Mouse (Mus musculus) heart, postnatal 0 days (tissue): Measurements from ENCODE around the gene Sin3b.

Experiments
- CTCF ChIP-seq: IDR thresholded peaks from 2 replicates; pipeline ENCODE4 v1.5.1; 2016; ENCODE audit warnings: antibody characterized with exemption, control low read depth, low read depth
- EP300 ChIP-seq: IDR thresholded peaks from 2 replicates; pipeline ENCODE4 v1.6.1; 2016; ENCODE audit warnings: antibody characterized with exemption, low read depth

DNA sequence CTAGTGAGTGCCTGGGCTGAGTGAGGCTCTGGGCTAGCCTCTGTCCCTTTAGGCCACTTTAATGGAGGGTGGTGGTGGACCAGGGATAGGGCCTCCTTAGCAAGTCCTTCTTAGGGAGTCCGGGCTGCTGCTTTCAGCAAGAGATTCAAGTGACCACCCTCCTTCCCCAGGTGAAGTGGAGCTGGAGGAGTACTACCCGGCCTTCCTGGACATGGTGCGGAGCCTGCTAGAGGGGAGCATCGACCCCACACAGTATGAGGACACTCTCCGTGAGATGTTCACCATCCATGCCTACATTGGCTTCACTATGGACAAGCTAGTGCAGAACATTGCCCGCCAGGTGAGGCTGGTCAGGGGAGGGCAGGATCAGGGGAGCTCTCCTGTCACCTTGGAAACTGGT is 27.2 kb downstream of the Sin3b start:
- TF ChIP-seq CTCF (no peak), EP300 (no peak)
